Mouse (Mus musculus) kidney, embryonic 16.5 days (tissue): ENCODE results near the gene Hhex. TPM values are rescaled to one million over a fixed set of nuclear protein-coding genes. Genes with fewer than 3 reads are reported as not detected.

Experiments used
- ATAC-seq: fragments of 200-750 bp; cut with Nextera tagmentation; 2 replicates; pipeline ENCODE4 v1.8.0; 2017; ENCODE audit warnings: moderate TSS enrichment; ENCODE audit not compliant: low FRiP score, low TSS enrichment
- H3K27ac ChIP-seq: fragments of 300-500 bp; sonication (generic); 2 replicates; pipeline ENCODE4 v1.5.1; 2014; ENCODE audit warnings: low read length
- H3K27me3 ChIP-seq: fragments of 300-500 bp; sonication (generic); 2 replicates; pipeline ENCODE4 v1.6.1; 2014; ENCODE audit warnings: low read length, control low read depth, mixed read lengths; ENCODE audit not compliant: insufficient read depth
- H3K36me3 ChIP-seq: fragments of 300-500 bp; sonication (generic); 2 replicates; pipeline ENCODE4 v1.6.1; 2014; ENCODE audit warnings: low read length, control low read depth, mixed read lengths; ENCODE audit not compliant: insufficient read depth
- H3K4me1 ChIP-seq: fragments of 300-500 bp; sonication (generic); 2 replicates; pipeline ENCODE4 v1.6.1; 2014; ENCODE audit warnings: low read length, control low read depth, mixed read lengths; ENCODE audit not compliant: insufficient read depth
- H3K4me2 ChIP-seq: fragments of 300-500 bp; sonication (generic); replicated peaks from 2 replicates; pipeline ENCODE4 v1.6.1; 2014; ENCODE audit warnings: low read depth, low read length
- H3K4me3 ChIP-seq: fragments of 300-500 bp; sonication (generic); 2 replicates; pipeline ENCODE4 v1.5.1; 2014; ENCODE audit warnings: mild to moderate bottlenecking, low read length
- H3K9ac ChIP-seq: fragments of 300-500 bp; sonication (generic); replicated peaks from 2 replicates; pipeline ENCODE4 v1.6.1; 2014; ENCODE audit warnings: low read length
- H3K9me3 ChIP-seq: fragments of 300-500 bp; sonication (generic); 2 replicates; pipeline ENCODE4 v1.6.1; 2016; ENCODE audit warnings: low read length, control low read depth
- WGBS: fragments of 180-500 bp; shearing (Covaris S2); extraction: QIAGEN DNeasy Blood & Tissue Kit; methylation state at CpG from one replicate; pipeline ENCODE4 v1.1.7; 2014; 5-methylcytosine and 5-hydroxymethylcytosine counted together
- polyA plus RNA-seq: library from polyadenylated mRNA; unstranded; fragments of >200 nt; fragmentation: Nextera tagmentation; extraction: Ambion mirVana; gene quantifications from 2 replicates; pipeline ENCODE4 v1.2.1, GENCODE M21; 2015

Gene Hhex
- polyA plus RNA-seq, 1 experiment from 2014 or later: 17.9 TPM

GRCm38 (mm10) chr19:37432868-37433570 lies 1.6 kb upstream of the Hhex start:
- Histone ChIP-seq H3K36me3 (no peaks in the 10 kb centered on the region), H3K4me3 (no peak overlapping the region), H3K9me3 (peaks cover 2% of the 10 kb centered on the region; the same call in 1 of the 2 replicates), H3K9ac (no peak overlapping the region), H3K4me2 (no peak overlapping the region), H3K27me3 (peaks cover 87% of the 10 kb centered on the region), H3K27ac (no peak overlapping the region), H3K4me1 (peaks cover 15% of the 10 kb centered on the region)
- no peak for ATAC-seq
- 13% methylated on average over 16 of the region's 16 CpGs for WGBS

DNA sequence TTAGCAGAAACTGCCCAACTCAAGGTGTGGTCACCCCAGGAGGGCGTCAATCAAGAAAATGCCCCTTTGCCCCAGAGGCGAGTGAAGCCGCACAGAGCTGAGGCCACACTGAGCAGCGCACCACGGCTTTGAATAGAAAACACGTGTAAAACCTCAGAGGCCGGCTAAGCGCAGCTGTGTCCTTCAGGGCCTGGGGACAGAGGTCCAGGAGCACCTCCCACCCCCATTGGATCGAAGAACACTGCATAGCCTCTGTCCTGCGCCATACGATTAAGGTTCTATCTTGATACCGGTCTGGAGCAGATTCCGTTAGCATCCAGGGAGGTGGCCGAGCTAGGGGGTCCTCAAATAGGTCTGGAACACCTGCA lies 731 bp upstream of the Hhex start:
- ATAC-seq: 0 out of 2 replicates have a peak, but pooled peaks have one; percentile 2
- 2% methylated on average over 14 of the region's 14 CpGs for WGBS

DNA sequence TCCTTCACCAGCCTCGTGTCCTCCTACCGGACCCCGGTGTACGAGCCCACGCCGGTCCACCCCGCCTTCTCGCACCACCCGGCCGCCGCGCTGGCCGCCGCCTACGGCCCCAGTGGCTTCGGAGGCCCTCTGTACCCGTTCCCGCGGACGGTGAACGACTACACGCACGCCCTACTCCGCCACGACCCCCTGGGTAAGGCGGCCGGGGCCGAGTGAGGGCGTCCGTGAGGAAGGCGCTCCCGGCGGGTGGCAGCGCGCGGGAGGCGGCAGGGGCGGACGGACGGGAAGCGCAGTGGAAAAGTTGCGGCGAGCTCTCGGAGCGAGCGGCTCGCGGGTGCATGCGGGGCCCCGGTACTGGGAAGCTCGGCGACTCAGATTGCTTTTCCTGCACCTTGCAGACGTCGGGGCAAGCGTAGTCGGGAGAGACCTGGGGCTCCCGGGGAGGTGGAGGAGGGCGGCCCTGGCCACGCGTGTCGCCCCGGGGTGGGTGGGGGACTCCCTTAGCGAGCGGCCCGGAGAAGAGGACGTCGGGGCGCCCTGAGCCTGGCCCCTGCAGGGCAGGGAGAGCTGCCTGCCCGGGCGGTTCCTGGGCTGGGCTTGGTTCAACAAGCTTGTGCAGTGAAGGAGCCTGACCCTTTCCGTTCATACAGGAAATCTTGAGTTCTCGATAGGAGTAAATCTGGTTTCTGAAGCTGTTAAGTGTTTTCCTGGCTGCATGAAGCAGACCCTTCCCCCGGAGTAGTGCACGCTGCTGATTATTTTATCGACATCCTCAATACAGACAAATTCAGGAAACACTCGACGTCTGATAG lies 637 bp downstream of the Hhex start:
- peak overlapping the region; percentile 66 for H3K4me2 ChIP-seq
- WGBS: under 1% methylated on average over 75 of the region's 77 CpGs
- peak; percentile 76 for ATAC-seq
- H3K4me3 ChIP-seq: peak overlapping the region; percentile 59
- peak overlapping the region; percentile 90 for H3K27ac ChIP-seq
- peaks cover 92% of the 10 kb centered on the region for H3K27me3 ChIP-seq
- peak overlapping the region; percentile 69 for H3K9ac ChIP-seq
- H3K9me3 ChIP-seq: peaks cover 2% of the 10 kb centered on the region; the same call in 1 of the 2 replicates
- no peaks in the 10 kb centered on the region for H3K36me3 ChIP-seq
- H3K4me1 ChIP-seq: peaks cover 15% of the 10 kb centered on the region

More for the DNA sequence above, 731 bp upstream of the Hhex start:
- H3K27ac ChIP-seq: no peak overlapping the region
- no peaks in the 10 kb centered on the region for H3K36me3 ChIP-seq
- H3K27me3 ChIP-seq: peaks cover 87% of the 10 kb centered on the region
- H3K9me3 ChIP-seq: peaks cover 2% of the 10 kb centered on the region; the same call in 1 of the 2 replicates
- H3K4me2 ChIP-seq: peak overlapping the region; percentile 66
- no peak overlapping the region; the same call in 1 of the 2 replicates for H3K9ac ChIP-seq
- peaks cover 15% of the 10 kb centered on the region for H3K4me1 ChIP-seq
- H3K4me3 ChIP-seq: peak overlapping the region; percentile 59

DNA sequence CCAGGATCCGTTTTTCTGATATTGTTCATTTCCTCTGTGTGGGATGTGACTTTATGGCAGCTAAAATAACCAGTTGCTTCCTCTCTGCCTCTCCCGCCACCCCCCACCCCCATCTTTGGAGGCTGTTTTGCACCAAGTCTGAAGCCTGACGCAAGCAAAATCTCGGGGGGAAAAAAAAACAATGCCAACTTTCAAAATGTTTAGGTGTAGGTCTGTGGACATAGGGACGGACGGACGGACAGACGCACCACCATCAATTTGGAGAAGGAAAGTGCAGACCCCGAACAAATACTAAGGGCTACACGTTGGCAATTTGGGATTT lies 1.2 kb downstream of the Hhex start:
- Histone ChIP-seq H3K4me2 (peak overlapping the region; percentile 66), H3K36me3 (no peaks in the 10 kb centered on the region), H3K27ac (peak overlapping the region; percentile 58), H3K4me3 (peak overlapping the region; percentile 59), H3K27me3 (peaks cover 88% of the 10 kb centered on the region), H3K9me3 (peaks cover 2% of the 10 kb centered on the region; the same call in 1 of the 2 replicates), H3K4me1 (peaks cover 15% of the 10 kb centered on the region), H3K9ac (no peak overlapping the region)
- no peak; the same call in 1 of the 2 replicates for ATAC-seq
- 3% methylated on average over 10 of the region's 10 CpGs for WGBS

DNA sequence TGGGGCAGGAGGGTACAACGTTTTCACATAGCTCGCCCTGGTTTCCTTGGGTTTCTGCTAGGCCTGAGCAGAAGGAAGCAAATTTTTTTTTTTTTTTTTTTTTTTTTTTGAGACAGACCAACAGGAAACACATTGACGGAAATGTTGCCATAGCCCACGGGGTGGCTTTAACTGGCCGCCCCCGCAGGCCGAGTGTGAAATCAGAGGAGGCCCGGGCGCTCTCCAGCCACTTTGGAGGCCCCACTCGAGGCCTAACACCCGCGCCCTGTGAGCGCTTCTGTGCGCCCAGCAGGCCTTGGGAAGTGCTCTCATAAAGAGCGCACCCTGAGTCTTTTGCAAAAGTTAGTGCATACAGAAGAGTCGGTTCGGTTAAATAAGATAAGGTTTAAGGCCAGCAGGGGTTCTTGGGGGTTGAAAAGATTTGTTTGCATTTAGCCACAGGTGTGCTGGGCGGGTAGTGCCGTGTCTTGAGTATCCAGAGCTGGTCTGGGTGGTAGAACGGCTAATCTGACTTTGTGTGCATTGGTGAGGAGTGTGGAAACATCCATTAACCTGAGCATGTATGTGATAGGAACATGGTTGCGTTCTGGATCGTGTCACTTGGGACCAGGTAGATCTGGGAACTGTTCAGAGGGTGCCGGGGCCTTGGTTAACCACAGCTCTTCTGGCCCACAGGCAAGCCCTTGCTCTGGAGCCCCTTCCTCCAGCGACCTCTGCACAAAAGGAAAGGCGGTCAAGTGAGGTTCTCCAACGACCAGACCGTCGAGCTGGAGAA lies 2.1 kb downstream of the Hhex start:
- 9% methylated on average over 28 of the region's 28 CpGs for WGBS
- H3K27me3 ChIP-seq: peaks cover 88% of the 10 kb centered on the region
- H3K9me3 ChIP-seq: no peaks in the 10 kb centered on the region
- peaks cover 15% of the 10 kb centered on the region for H3K4me1 ChIP-seq
- no peaks in the 10 kb centered on the region for H3K36me3 ChIP-seq
- no peak for ATAC-seq
- H3K9ac ChIP-seq: no peak overlapping the region
- H3K27ac ChIP-seq: peak overlapping the region; percentile 58
- H3K4me3 ChIP-seq: peak overlapping the region; percentile 59
- H3K4me2 ChIP-seq: peak overlapping the region; percentile 66

DNA sequence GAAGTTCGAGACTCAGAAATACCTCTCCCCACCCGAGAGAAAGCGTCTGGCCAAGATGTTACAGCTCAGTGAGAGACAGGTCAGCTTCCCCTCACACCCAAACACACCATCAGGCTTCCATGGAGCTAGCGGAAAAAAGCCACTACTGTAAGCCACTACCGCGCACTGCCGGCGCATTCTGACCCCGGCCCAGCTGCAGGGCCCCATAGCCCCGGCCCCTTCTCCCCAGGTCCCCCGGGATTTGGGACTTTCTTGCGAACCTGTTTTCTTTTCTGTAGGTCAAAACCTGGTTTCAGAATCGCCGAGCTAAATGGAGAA lies 2.6 kb downstream of the Hhex start:
- WGBS: 9% methylated on average over 14 of the region's 14 CpGs
- H3K4me1 ChIP-seq: peaks cover 15% of the 10 kb centered on the region
- H3K36me3 ChIP-seq: no peaks in the 10 kb centered on the region
- H3K4me2 ChIP-seq: peak overlapping the region; percentile 66
- ATAC-seq: no peak
- H3K27ac ChIP-seq: no peak overlapping the region
- no peak overlapping the region for H3K9ac ChIP-seq
- H3K9me3 ChIP-seq: no peaks in the 10 kb centered on the region
- H3K4me3 ChIP-seq: peak overlapping the region; percentile 59
- peaks cover 83% of the 10 kb centered on the region for H3K27me3 ChIP-seq

GRCm38 (mm10) chr19:37440181-37440580 lies 5.6 kb downstream of the Hhex start:
- no peaks in the 10 kb centered on the region; the same call in none of the 2 replicates for H3K4me1 ChIP-seq
- WGBS: 80% methylated on average over 4 of the region's 4 CpGs
- no peaks in the 10 kb centered on the region for H3K36me3 ChIP-seq
- H3K4me2 ChIP-seq: no peak overlapping the region
- H3K27ac ChIP-seq: no peak overlapping the region
- no peak overlapping the region for H3K4me3 ChIP-seq
- no peak overlapping the region for H3K9ac ChIP-seq
- H3K9me3 ChIP-seq: no peaks in the 10 kb centered on the region
- H3K27me3 ChIP-seq: peaks cover 54% of the 10 kb centered on the region
- no peak for ATAC-seq

DNA sequence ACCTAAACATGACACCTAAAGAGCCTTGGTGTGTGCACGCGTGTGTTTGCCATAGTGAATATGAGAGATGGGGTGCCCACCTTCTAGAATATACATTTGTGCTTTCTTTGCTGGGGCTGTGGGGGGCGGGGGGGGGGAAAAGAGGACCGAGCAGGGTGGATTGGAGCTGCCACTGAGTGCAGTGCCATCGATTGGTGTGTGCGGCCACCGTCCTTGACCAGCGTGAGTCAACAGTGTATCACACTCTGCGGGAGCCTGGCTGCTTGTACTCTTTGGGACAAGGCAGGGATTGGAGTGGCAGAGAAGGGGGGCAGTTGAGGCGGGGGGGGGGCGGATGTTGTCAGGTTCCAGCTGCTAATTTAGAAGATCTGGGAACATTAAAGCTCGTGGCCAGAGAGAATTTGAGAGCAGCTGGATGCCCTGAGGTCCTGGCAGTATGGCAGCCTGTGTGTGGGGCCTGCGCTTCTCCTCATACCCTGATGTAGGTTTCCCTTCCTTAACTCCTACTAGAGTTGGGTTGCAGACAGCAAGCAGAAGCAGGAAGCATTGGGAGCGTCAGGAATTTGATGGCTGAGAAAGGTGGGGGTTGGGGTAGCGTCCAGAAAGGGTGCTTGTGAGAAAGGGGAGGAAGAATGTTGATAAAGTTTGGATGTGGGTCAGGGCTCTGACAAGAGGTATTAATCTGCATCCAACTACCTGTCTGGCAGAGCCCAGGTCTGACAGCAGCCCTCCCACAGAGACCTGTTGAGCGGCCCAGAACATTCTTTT lies 6.3 kb downstream of the Hhex start:
- H3K27me3 ChIP-seq: peaks cover 47% of the 10 kb centered on the region
- ATAC-seq: no peak
- no peak overlapping the region for H3K27ac ChIP-seq
- no peaks in the 10 kb centered on the region for H3K9me3 ChIP-seq
- no peak overlapping the region for H3K4me3 ChIP-seq
- WGBS: 70% methylated on average over 15 of the region's 16 CpGs
- no peak overlapping the region for H3K4me2 ChIP-seq
- no peaks in the 10 kb centered on the region; the same call in 1 of the 2 replicates for H3K4me1 ChIP-seq
- no peak overlapping the region for H3K9ac ChIP-seq
- H3K36me3 ChIP-seq: no peaks in the 10 kb centered on the region

DNA sequence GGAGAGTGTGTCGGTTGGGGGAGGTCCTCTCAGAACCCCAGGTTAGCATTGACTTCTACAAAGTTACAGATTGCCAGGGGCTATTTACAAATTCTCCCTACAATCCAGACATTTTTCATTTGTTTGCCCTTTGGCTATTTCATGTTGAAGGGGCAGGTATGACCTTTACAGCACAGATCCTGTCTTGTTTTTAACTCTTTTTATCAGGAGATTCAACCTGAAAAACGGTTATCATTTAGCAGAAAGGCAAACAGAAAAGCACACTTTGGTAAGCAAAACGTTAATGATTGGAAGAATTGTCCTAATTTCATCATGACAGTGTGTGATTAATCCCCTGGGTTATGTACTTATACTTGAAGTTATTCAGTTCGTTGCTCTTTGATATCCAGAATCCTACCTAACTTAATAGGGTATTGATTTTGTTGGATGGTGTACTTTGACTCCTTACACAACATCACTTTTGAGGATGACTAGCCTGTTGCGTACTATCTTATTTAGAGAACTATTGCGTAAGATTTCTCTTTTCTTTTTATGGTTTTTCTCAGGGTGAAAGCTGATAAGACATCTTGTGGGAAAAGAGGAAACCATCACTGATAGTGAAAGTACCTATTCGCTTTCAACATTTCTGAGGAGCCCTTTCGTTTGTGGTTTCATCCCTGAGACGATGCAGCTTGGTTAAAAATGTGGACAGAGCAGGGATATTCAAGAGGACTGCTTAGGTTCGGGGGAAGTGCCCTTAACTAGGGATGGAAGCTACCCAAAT lies 8.1 kb downstream of the Hhex start:
- H3K4me3 ChIP-seq: no peak overlapping the region
- WGBS: 72% methylated on average over 10 of the region's 10 CpGs
- no peaks in the 10 kb centered on the region for H3K36me3 ChIP-seq
- no peak overlapping the region for H3K4me2 ChIP-seq
- no peaks in the 10 kb centered on the region for H3K4me1 ChIP-seq
- H3K27me3 ChIP-seq: peaks cover 29% of the 10 kb centered on the region
- H3K9me3 ChIP-seq: no peaks in the 10 kb centered on the region
- ATAC-seq: no peak
- H3K27ac ChIP-seq: no peak overlapping the region
- no peak overlapping the region for H3K9ac ChIP-seq
